Mouse (Mus musculus) heart, embryonic 12.5 days (tissue): Measurements from ENCODE around the gene Hmbs. TPM values are rescaled to one million over a fixed set of nuclear protein-coding genes. Genes with fewer than 3 reads are reported as not detected.
A peak's percentile ranks its signal among the peaks of the same experiment; 100 is the strongest.
"Not testable (repeated sequence)": the region's sequence is repeated elsewhere in the genome, so short reads cannot be mapped to it uniquely, and the experiment has no call there.

Source experiments
- ATAC-seq: fragments of 200-750 bp; cut with Nextera tagmentation; 2 replicates; pipeline ENCODE4 v1.8.0; 2017; ENCODE audit warnings: moderate TSS enrichment, moderate library complexity; ENCODE audit not compliant: insufficient number of reproducible peaks, low FRiP score
- H3K27ac ChIP-seq: fragments of 300-500 bp; sonication (generic); 2 replicates; pipeline ENCODE4 v1.5.1; 2016; ENCODE audit warnings: mild to moderate bottlenecking, moderate library complexity; ENCODE audit not compliant: poor library complexity, severe bottlenecking
- H3K27me3 ChIP-seq: fragments of 300-500 bp; sonication (generic); replicated peaks from 2 replicates; pipeline ENCODE4 v1.6.1; 2016; ENCODE audit warnings: mild to moderate bottlenecking, moderate library complexity
- H3K36me3 ChIP-seq: fragments of 300-500 bp; sonication (generic); 2 replicates; pipeline ENCODE4 v1.6.1; 2016; ENCODE audit warnings: mild to moderate bottlenecking, moderate library complexity
- H3K4me1 ChIP-seq: fragments of 300-500 bp; sonication (generic); replicated peaks from 2 replicates; pipeline ENCODE4 v1.6.1; 2016; ENCODE audit warnings: mild to moderate bottlenecking
- H3K4me2 ChIP-seq: fragments of 300-500 bp; sonication (generic); 2 replicates; pipeline ENCODE4 v1.6.1; 2016; ENCODE audit warnings: mild to moderate bottlenecking, moderate library complexity
- H3K4me3 ChIP-seq: fragments of 300-500 bp; sonication (generic); 2 replicates; pipeline ENCODE4 v1.5.1; 2016; ENCODE audit warnings: mild to moderate bottlenecking
- H3K9ac ChIP-seq: fragments of 300-500 bp; sonication (generic); 2 replicates; pipeline ENCODE4 v1.6.1; 2016; ENCODE audit warnings: mild to moderate bottlenecking, moderate library complexity
- H3K9me3 ChIP-seq: fragments of 300-500 bp; sonication (generic); replicated peaks from 2 replicates; pipeline ENCODE4 v1.6.1; 2016; ENCODE audit warnings: mild to moderate bottlenecking, moderate library complexity
- WGBS: fragments of 180-500 bp; shearing (Covaris S2); methylation state at CpG from one replicate; pipeline ENCODE4 v1.1.7; 2016; 5-methylcytosine and 5-hydroxymethylcytosine counted together
- polyA plus RNA-seq: library from polyadenylated mRNA; unstranded; fragments of >200 nt; fragmentation: Nextera tagmentation; extraction: Ambion mirVana; gene quantifications from 2 replicates; pipeline ENCODE4 v1.2.1, GENCODE M21; 2016

The Hmbs gene
- polyA plus RNA-seq, 1 experiment from 2014 or later, result 176 TPM

DNA sequence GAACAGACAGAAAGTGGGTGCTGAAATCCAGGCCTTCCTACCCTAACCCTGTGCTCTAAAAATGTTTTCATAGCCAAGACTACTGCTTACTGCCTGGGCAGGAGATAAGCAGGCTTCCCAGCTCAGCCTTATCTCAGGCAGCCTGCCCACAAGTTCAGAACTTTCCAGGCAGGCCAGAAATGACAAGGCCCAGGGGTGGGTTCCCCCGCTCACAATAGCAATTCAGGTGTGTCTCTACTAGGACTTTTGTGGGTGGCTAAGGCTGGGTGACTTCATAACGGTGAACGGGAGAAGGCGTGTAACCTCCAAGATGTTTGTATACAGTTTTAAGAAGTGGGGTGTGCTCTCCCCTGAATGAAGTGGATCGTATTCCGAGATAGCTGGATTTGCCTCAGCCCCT, 738 bp downstream of the Hmbs start:
- 5% methylated on average over 6 of the region's 6 CpGs for WGBS
- H3K27ac ChIP-seq, result peak overlapping the region; percentile 98
- peak overlapping the region; percentile 65 for H3K4me3 ChIP-seq
- peaks cover 50% of the 10 kb centered on the region for H3K36me3 ChIP-seq
- H3K9me3 ChIP-seq, result no peaks in the 10 kb centered on the region
- H3K27me3 ChIP-seq, result no peaks in the 10 kb centered on the region
- peak; percentile 86 for ATAC-seq
- H3K4me2 ChIP-seq, result peak overlapping the region; percentile 75
- H3K9ac ChIP-seq, result peak overlapping the region; percentile 74
- peaks cover 22% of the 10 kb centered on the region for H3K4me1 ChIP-seq

DNA sequence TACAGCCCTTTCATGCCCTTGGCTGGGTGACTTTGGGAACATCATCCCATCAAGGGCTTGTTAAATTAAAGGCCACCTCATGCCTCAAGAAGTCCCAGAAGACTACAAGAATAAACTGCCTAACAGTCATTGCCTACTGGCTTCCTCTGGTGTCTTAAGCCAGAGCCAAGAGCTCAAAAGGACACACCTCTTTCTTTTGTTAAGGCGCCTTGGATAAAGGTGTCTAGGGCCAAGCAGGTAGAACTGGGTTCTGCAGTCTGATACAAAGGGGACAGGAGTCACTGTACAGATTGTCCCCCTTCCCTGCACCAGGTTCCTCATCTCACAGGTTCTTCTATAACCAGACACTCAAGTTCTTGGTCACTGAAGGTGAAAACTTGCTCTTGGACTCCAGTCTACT, 1.4 kb downstream of the Hmbs start:
- Histone ChIP-seq H3K4me1 (peaks cover 26% of the 10 kb centered on the region), H3K9ac (peak overlapping the region; percentile 74), H3K9me3 (no peaks in the 10 kb centered on the region), H3K4me3 (peak overlapping the region; percentile 65), H3K36me3 (peaks cover 48% of the 10 kb centered on the region), H3K4me2 (peak overlapping the region; percentile 75), H3K27ac (peak overlapping the region; percentile 98), H3K27me3 (no peaks in the 10 kb centered on the region)
- 64% methylated on average over 1 of the region's 1 CpGs for WGBS
- ATAC-seq, result no peak

DNA sequence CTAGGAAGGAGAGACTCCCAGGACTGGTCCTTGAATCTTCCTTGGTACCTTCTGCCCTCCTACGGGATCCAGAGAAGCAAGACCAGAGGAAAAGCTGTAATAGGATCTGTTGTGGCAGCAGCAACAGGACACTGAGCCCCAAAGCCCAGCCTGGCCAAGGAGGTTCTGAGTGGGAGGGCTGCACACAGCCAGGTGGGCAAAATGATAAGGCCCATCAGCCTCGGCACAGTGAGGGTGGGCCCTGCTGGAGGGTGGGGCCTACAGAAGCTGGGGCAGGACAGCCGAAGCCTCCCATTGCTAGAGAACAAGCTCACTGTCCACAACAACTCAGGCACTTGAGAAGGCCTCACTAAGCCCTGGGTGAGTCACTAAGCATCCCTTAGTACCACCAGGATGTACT, 1.9 kb downstream of the Hmbs start:
- Histone ChIP-seq H3K4me2 (peak overlapping the region; percentile 75), H3K27me3 (no peaks in the 10 kb centered on the region), H3K9me3 (no peaks in the 10 kb centered on the region), H3K9ac (peak overlapping the region; percentile 74), H3K4me3 (peak overlapping the region; percentile 65), H3K36me3 (peaks cover 48% of the 10 kb centered on the region), H3K4me1 (peaks cover 30% of the 10 kb centered on the region), H3K27ac (peak overlapping the region; percentile 98)
- peak; percentile 74 for ATAC-seq
- 53% methylated on average over 3 of the region's 3 CpGs for WGBS

DNA sequence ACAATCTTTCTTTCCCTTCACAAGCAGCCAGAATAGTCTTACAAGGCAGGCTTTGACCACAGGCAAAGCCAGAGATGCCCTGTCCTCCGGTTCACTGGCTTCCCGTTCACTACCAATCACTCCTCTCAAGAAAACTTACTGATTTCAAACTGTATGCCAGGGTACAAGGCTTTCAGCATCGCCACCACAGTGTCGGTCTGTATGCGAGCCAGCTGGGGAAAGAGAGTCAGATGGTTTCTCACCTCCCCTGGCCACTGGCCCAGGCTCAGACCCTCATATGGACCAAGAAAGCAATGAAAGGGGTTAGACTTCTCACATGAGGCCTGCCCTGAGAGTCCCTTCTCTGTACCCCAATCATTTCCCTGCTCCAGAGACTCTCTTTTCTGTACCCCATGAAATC, 2.5 kb downstream of the Hmbs start:
- H3K27me3 ChIP-seq, result no peaks in the 10 kb centered on the region
- peaks cover 48% of the 10 kb centered on the region for H3K36me3 ChIP-seq
- WGBS, result 87% methylated on average over 5 of the region's 5 CpGs
- peak overlapping the region; percentile 98 for H3K27ac ChIP-seq
- H3K4me1 ChIP-seq, result peaks cover 37% of the 10 kb centered on the region
- ATAC-seq, result no peak
- H3K4me2 ChIP-seq, result no peak overlapping the region
- H3K9me3 ChIP-seq, result no peaks in the 10 kb centered on the region
- H3K9ac ChIP-seq, result peak overlapping the region; percentile 74
- H3K4me3 ChIP-seq, result peak overlapping the region; percentile 65

DNA sequence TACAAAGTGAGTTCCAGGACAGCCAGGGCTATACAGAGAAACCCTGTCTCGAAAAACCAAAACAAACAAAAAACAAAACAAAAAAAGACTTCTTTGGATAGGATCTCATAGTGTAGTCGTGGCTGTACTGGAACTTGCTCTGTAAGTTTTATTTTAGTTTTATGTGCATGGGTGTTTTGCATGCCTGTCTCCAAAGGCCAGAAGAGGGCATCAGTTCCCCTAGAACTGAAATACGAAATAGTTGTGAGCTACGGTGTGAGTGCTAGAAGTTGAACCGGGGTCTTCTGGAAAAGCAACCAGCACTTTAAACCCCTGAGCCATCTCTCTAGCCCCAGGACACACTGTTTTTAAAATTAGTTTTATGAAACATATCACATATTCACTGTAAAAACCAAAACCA, 5.5 kb downstream of the Hmbs start:
- H3K9me3 ChIP-seq, result no peaks in the 10 kb centered on the region
- no peak overlapping the region for H3K4me3 ChIP-seq
- peaks cover 36% of the 10 kb centered on the region for H3K4me1 ChIP-seq
- H3K9ac ChIP-seq, result no peak overlapping the region
- no peak overlapping the region for H3K27ac ChIP-seq
- no peak for ATAC-seq
- H3K27me3 ChIP-seq, result no peaks in the 10 kb centered on the region
- H3K4me2 ChIP-seq, result peak overlapping the region; percentile 69; the same call in 1 of the 2 replicates
- peaks cover 51% of the 10 kb centered on the region for H3K36me3 ChIP-seq
- WGBS, result 84% methylated on average over 5 of the region's 5 CpGs

DNA sequence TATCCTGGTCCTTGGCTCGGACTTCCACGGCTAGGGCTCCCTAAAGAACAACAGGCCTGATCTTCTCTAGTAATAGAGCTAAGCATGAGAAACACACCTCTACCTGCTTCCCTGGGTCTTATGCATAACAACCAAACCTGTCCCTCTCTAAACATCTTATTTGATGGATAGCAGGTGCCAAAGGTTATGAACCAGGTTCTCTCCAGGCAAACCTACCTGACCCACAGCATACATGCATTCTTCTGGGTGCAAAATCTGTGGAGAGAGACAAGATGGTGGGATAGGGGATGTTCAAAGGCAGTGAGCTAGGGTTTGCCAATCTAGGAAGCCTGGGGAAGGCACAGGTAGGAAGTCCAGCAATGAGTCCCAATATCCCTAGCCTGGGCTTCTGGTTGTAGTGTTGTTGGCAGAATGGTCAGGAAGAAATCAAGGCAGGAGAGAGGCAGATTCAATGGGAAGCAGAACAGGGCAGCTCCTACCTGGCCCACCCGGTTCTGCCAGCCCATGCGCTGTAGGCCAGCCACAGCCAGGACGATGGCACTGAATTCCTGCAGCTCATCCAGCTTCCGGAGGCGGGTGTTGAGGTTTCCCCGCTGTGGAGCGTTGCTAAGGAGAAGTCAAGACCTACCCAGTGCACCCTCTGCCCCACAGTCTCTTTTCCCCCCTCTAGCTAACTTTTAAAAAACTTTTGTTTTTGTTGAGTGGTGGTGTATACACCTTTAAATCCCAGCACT, 6.4 kb downstream of the Hmbs start:
- peak overlapping the region; percentile 67 for H3K9ac ChIP-seq
- H3K9me3 ChIP-seq, result no peaks in the 10 kb centered on the region
- peak overlapping the region; percentile 44 for H3K27ac ChIP-seq
- H3K4me3 ChIP-seq, result peak overlapping the region; percentile 95
- peak overlapping the region; percentile 69 for H3K4me2 ChIP-seq
- no peak for ATAC-seq
- H3K27me3 ChIP-seq, result no peaks in the 10 kb centered on the region
- peaks cover 61% of the 10 kb centered on the region for H3K36me3 ChIP-seq
- peaks cover 29% of the 10 kb centered on the region for H3K4me1 ChIP-seq
- WGBS, result 60% methylated on average over 9 of the region's 9 CpGs

DNA sequence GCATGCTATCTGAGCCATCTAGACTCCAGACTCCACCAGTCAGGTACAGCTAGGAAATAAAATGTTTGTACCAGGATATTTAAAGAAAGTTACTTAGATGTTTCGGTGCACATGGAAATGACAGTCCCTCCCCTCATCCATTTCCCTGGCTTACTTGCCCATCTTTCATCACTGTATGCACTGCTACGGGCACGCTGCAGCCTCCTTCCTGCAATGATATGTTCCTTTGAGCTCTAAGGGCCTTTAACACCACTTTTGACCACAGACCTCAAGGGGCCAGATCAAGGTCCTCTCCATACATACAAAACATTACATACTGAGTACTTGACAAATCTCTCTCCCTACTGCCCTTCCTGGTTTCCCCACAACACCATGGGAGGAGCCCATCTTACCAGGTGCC, 7.1 kb downstream of the Hmbs start:
- no peak for ATAC-seq
- no peak overlapping the region for H3K27ac ChIP-seq
- WGBS, result 63% methylated on average over 3 of the region's 3 CpGs
- peaks cover 22% of the 10 kb centered on the region for H3K4me1 ChIP-seq
- H3K4me2 ChIP-seq, result peak overlapping the region; percentile 69
- peaks cover 66% of the 10 kb centered on the region for H3K36me3 ChIP-seq
- peak overlapping the region; percentile 95 for H3K4me3 ChIP-seq
- H3K9ac ChIP-seq, result peak overlapping the region; percentile 67
- no peaks in the 10 kb centered on the region for H3K27me3 ChIP-seq
- no peaks in the 10 kb centered on the region for H3K9me3 ChIP-seq

DNA sequence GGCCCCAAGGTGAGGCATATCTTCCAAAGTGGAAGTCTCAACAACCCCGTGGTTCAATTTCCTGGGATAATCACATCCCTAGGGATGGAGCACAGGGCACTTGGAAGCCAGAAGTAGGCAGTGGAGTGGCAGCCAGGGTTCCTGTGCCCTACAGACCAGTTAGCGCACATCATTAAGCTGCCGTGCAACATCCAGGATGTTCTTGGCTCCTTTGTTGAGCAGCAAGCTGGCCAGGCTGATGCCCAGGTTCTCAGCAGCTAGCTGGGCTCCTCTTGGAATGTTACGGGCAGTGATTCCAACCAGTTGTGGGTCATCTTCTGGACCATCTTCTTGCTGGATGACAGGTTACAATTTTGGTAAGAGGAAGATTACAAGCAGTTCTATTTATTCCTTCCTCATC, 7.5 kb downstream of the Hmbs start:
- WGBS, result 37% methylated on average over 4 of the region's 4 CpGs
- H3K4me3 ChIP-seq, result peak overlapping the region; percentile 95
- peak overlapping the region; percentile 67 for H3K9ac ChIP-seq
- not testable (repeated sequence) for H3K27me3 ChIP-seq, H3K27ac ChIP-seq, H3K9me3 ChIP-seq, ATAC-seq
- H3K4me1 ChIP-seq, result peaks cover 18% of the 10 kb centered on the region
- H3K36me3 ChIP-seq, result peaks cover 67% of the 10 kb centered on the region
- H3K4me2 ChIP-seq, result peak overlapping the region; percentile 69

DNA sequence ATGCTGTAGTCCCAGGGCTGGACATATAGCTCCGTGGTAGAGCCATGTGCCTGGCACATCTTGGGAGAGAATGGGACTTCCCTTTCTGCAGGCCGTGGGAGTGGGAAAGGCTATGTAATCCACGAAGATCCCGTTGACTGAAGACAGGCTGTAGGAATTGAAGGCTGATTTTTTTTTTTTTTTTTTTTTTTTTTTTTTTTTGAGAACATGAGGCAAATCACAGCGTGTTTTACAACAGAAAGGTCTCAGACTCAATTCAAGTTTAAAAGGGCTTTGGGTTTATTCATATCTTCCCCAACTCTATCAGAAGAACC, 8.0 kb downstream of the Hmbs start:
- Histone ChIP-seq H3K4me3 (peak overlapping the region; percentile 95), H3K9ac (peak overlapping the region; percentile 98), H3K27ac (peak overlapping the region; percentile 99), H3K4me2 (peak overlapping the region; percentile 69), H3K27me3 (no peaks in the 10 kb centered on the region), H3K4me1 (peaks cover 17% of the 10 kb centered on the region), H3K9me3 (no peaks in the 10 kb centered on the region), H3K36me3 (peaks cover 68% of the 10 kb centered on the region)
- WGBS, result 4% methylated on average over 5 of the region's 5 CpGs
- no peak for ATAC-seq

DNA sequence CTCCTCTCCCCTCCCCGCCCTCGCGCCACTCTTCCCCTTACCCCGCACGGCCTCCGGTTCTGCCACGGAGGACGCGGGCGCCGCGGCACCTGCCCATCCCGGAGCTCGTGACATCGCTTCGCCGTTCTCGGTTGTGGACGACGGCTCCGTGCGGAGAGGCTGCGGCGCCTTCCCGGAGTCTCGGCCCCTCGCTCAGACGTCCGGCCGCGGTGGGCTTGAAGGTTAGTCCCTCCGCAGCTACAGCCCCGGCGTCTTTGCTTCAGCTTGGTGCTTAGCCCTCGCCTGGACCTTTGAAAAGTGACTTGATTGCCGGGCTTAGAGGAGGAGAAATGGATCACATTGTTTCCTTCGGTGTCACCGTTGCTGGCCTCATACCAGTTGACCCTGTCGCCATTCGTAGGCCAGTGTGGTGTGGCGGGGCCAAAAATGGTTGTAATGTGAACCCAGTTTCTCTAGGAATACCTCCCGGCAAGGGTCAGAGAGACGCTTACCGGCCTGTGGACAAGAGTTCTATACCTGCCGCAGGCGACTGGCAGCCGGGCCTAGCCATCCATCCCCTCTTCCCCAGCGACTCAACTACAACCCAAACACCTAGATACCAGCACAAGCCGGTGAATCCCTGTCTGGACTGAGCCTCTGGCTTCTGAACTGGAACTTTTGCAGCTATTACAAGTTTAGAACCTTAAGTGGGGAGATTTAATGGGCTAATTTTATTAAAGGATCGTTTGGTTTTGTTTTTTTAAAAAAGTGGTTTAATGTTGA, 8.5 kb downstream of the Hmbs start:
- Histone ChIP-seq H3K4me1 (peaks cover 17% of the 10 kb centered on the region), H3K4me3 (peak overlapping the region; percentile 95), H3K4me2 (peak overlapping the region; percentile 69), H3K36me3 (peaks cover 68% of the 10 kb centered on the region), H3K27ac (peak overlapping the region; percentile 99), H3K27me3 (no peaks in the 10 kb centered on the region), H3K9me3 (no peaks in the 10 kb centered on the region), H3K9ac (peak overlapping the region; percentile 98)
- under 1% methylated on average over 47 of the region's 50 CpGs for WGBS
- peak; percentile 15; the same call in 1 of the 2 replicates for ATAC-seq
